Mouse (Mus musculus): ENCODE data around the gene Ftsj3.
"Not testable (repeated sequence)": the region's sequence is repeated elsewhere in the genome, so short reads cannot be mapped to it uniquely, and the experiment has no call there.

GRCm38 (mm10) chr11:106233978-106234377 is 21.9 kb downstream of the Ftsj3 start:
- TF ChIP-seq CTCF (IDR thresholded peaks at IDR 0.05; ENCODE audit: borderline replicate concordance, control insufficient read depth, extremely low read depth, insufficient read depth, low read length, poor library complexity); POLR2A (IDR thresholded peaks at IDR 0.05; ENCODE audit: control insufficient read depth, extremely low read depth, insufficient read depth, low read length, poor library complexity): not testable (repeated sequence)
